Mouse (Mus musculus): ENCODE data around the gene Epha2. TPM values are rescaled to one million over a fixed set of nuclear protein-coding genes. Genes with fewer than 3 reads are reported as not detected.

Epha2 gene
- total RNA-seq, 2 experiments from 2014 or later: 2.5 to 2.7 TPM

DNA sequence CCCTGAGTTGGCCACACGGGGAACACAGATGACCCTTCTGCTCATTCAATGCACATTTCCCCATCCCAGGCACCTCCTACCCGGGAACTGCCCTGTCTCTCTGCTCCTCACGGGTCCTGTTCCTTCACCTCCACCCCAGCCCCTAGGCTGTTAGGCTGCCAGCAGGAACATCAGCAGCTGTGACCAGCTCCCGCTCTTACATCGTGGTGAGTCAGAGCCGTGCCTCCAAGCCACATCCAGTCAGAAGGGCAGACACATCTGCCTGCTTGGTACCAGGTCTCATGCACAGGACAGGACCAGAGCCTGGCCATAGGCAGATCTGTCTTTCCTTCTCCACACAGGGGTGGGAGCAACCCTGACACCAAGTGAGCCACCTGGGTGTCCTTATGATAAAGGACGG lies 64.8 kb downstream of the Epha2 start:
- DNase-seq (ENCODE audit: low spot score in 2 of 2): no peak

DNA sequence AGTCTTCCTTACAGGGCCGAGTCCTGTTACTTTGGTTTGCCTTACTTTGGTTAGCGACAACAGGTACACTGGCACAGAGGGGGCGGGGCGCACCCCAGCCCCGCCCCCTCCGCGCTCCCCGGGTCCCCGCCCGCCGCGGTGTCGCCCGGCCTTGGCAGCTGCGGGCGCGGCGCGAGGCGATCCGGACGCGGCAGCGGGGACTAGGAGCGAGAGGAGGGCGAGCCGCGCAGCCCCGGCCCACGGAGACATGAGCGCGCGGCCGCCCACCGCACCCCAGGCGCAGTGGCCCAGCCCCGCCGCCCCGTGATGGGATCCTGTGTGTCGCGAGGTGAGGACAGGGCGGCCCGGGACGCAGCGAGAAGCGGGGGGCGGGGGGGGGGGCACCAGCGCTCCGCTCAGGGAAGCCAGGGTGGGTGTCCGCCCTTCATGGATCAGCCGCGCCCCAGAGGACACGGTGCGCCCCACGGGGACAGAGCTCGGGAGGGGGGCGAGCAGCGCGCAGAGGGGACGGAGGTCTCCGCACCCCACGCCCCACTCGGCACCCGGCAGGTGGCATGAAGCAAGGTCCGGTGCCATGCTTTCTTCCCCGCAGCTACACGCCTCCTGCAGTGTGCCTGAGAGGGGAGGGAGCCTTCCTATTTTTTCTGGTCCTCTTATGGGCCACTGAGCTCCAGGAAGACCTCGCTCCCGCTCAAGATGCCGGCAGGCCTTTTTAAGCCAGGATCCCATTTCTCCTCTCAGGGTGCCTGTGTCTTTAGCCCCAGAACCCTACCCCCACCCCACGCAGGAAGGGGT lies 67.2 kb downstream of the Epha2 start, which contains the start of gene Fam131c:
Fam131c (plus strand) TSS at position 224 of the 795 bp plus-strand sequence.
- DNase-seq (ENCODE audit: low spot score in 2 of 2): no peak

DNA sequence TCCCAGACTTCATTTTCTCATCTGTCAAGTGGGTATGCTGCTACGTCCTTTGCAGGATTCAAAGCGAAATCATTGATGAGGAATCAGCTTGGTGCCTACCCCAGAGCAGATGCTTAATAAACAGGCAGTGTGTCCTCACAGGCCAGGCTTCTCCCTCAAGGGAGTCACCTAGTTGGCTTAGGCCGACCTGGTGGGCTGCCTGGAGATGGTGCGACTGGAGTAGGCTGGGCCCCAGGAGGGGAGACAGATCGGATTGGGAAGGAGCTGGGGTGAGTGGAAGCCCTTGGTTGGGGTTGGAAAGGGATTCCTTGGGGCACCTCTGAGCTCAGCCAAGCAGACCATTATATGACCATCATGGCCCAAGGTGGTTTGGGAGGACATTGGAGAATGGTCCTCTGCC lies 71.4 kb downstream of the Epha2 start:
- no peak for DNase-seq (ENCODE audit: low spot score in 2 of 2)

Small RNA genes within 50 kb of the gene (microRNA-seq; reads per million reads assigned to microRNA genes)
- 0 reads per million in 2 experiments for gene Gm25690

Other genes starting within 250 kb of the Epha2 start
- 10 to 100 TPM; 32.2 to 42.8 TPM for gene Crocc, start 240.7 kb upstream of the Epha2 start, total RNA-seq (2021)
- gene Necap2, start 222.9 kb upstream of the Epha2 start, total RNA-seq (2021): 10 to 100 TPM; 43.7 to 48.4 TPM
- gene Spata21, start 212.9 kb upstream of the Epha2 start, total RNA-seq (2021): under 1 TPM; 0.27 to 0.53 TPM
- gene Szrd1, start 161.5 kb upstream of the Epha2 start, total RNA-seq (2021): 10 to 100 TPM; 47.5 to 57.3 TPM
- 10 to 100 TPM; 28.6 to 33.0 TPM for gene Fbxo42, start 153.3 kb upstream of the Epha2 start, total RNA-seq (2021)
- gene Rsg1, start 87.3 kb upstream of the Epha2 start, total RNA-seq (2021): 1 to 10 TPM; 2.0 to 3.9 TPM
- 1 to 10 TPM; 5.8 to 6.7 TPM for gene Arhgef19, start 61.7 kb upstream of the Epha2 start, total RNA-seq (2021)
- 10 to 100 TPM; 10.2 to 10.3 TPM for gene Fam131c, start 67.0 kb downstream of the Epha2 start, total RNA-seq (2021)
- gene Clcnka, start 97.5 kb downstream of the Epha2 start, total RNA-seq (2021): not detected
- gene Clcnkb, start 114.8 kb downstream of the Epha2 start, total RNA-seq (2021): not detected
- under 1 TPM; 0.11 to 0.16 TPM for gene Hspb7, start 119.5 kb downstream of the Epha2 start, total RNA-seq (2021)
- 1 to 10 TPM; 2.9 to 3.4 TPM for gene Srarp, start 134.9 kb downstream of the Epha2 start, total RNA-seq (2021)
- 10 to 100 TPM; 24.2 to 27.4 TPM for gene Zbtb17, start 143.4 kb downstream of the Epha2 start, total RNA-seq (2021)
- 10 to 100 TPM; 62.9 to 64.5 TPM for gene Spen, start 237.4 kb downstream of the Epha2 start, total RNA-seq (2021)

Data from layer of hippocampus, postnatal 10 days (tissue).